Mouse (Mus musculus) MEL (cell line): Measurements from ENCODE around the gene Ddx54. TPM values are rescaled to one million over a fixed set of nuclear protein-coding genes. Genes with fewer than 3 reads are reported as not detected.

ENCODE experiments used
- DNase-seq: peaks from one replicate; pipeline ENCODE4 v3.0.0; 2011; ENCODE audit warnings: low read depth, low spot score
- H3K27ac ChIP-seq: 2 replicates; pipeline ENCODE4 v1.5.1; 2012; ENCODE audit warnings: low read depth, mild to moderate bottlenecking, control low read depth, low read length, moderate library complexity; ENCODE audit not compliant: control insufficient read depth
- H3K27me3 ChIP-seq, 2 experiments: fragments of 150-350 bp in 1 of 2; sonication (generic) in 1 of 2; 2 replicates each; pipeline ENCODE4 v1.6.1; 2012; ENCODE audit warnings: low read length in 2 of 2, mild to moderate bottlenecking in 2 of 2, improper control_type of control experiment in 1 of 2, moderate library complexity in 1 of 2; ENCODE audit not compliant: insufficient read depth in 2 of 2, control insufficient read depth in 1 of 2
- H3K36me3 ChIP-seq, 2 experiments: 2 replicates each; pipeline ENCODE4 v1.6.1; 2012 to 2014; ENCODE audit warnings: low read length in 2 of 2, improper control_type of control experiment in 1 of 2, inconsistent platforms in 1 of 2, mild to moderate bottlenecking in 1 of 2; ENCODE audit not compliant: insufficient read depth in 2 of 2, control insufficient read depth in 1 of 2
- H3K4me1 ChIP-seq, 2 experiments: fragments of 150-350 bp in 1 of 2; sonication (generic) in 1 of 2; 2 replicates each; pipeline ENCODE4 v1.6.1; 2012; ENCODE audit warnings: low read length in 2 of 2, improper control_type of control experiment in 1 of 2, mild to moderate bottlenecking in 1 of 2; ENCODE audit not compliant: insufficient read depth in 2 of 2, control insufficient read depth in 1 of 2
- H3K4me3 ChIP-seq, 2 experiments: fragments of 150-350 bp in 1 of 2; sonication (generic) in 1 of 2; 2 replicates each; pipeline ENCODE4 v1.5.1; 2012; ENCODE audit warnings: low read depth in 2 of 2, low read length in 2 of 2, mild to moderate bottlenecking in 2 of 2, moderate library complexity in 2 of 2, control low read depth in 1 of 2, improper control_type of control experiment in 1 of 2; ENCODE audit not compliant: control insufficient read depth in 1 of 2, insufficient read depth in 1 of 2
- H3K79me2 ChIP-seq: 2 replicates; pipeline ENCODE4 v1.6.1; 2012; ENCODE audit warnings: mild to moderate bottlenecking, low read length, moderate library complexity; ENCODE audit not compliant: control insufficient read depth, poor library complexity, insufficient read depth
- H3K9ac ChIP-seq: 2 replicates; pipeline ENCODE4 v1.6.1; 2012; ENCODE audit warnings: low read depth, mild to moderate bottlenecking, control low read depth, low read length, moderate library complexity; ENCODE audit not compliant: control insufficient read depth, poor library complexity, severe bottlenecking
- H3K9me3 ChIP-seq: fragments of 150-350 bp; sonication (generic); replicated peaks from 2 replicates; pipeline ENCODE4 v1.6.1; 2012; ENCODE audit warnings: mild to moderate bottlenecking, low read length, improper control_type of control experiment, moderate library complexity; ENCODE audit not compliant: insufficient read depth
- CHD2 ChIP-seq: IDR thresholded peaks from 2 replicates; pipeline ENCODE4 v1.6.1; 2011; ENCODE audit warnings: low read length, improper control_type of control experiment
- CTCF ChIP-seq, 3 experiments: IDR thresholded peaks in 2 of 3; conservative IDR thresholded peaks in 1 of 3; 2 replicates each; pipeline ENCODE4 v1.5.1; 2011 to 2012; ENCODE audit warnings: low read length in 3 of 3, low read depth in 2 of 3, mild to moderate bottlenecking in 2 of 3, improper control_type of control experiment in 1 of 3, inconsistent platforms in 1 of 3, mixed read lengths in 1 of 3, moderate library complexity in 1 of 3; ENCODE audit not compliant: control insufficient read depth in 1 of 3, insufficient read depth in 1 of 3, poor library complexity in 1 of 3, severe bottlenecking in 1 of 3
- E2F4 ChIP-seq: IDR thresholded peaks from 2 replicates; pipeline ENCODE4 v1.6.1; 2011; ENCODE audit warnings: low read depth, low read length, improper control_type of control experiment, borderline replicate concordance
- ETS1 ChIP-seq: IDR thresholded peaks from 2 replicates; pipeline ENCODE4 v1.6.1; 2012; ENCODE audit warnings: low read depth, mild to moderate bottlenecking, inconsistent platforms, low read length, improper control_type of control experiment, moderate library complexity
- GABPA ChIP-seq: IDR thresholded peaks from 2 replicates; pipeline ENCODE4 v1.6.1; 2012; ENCODE audit warnings: low read depth, mild to moderate bottlenecking, inconsistent platforms, low read length, improper control_type of control experiment, moderate library complexity
- HCFC1 ChIP-seq: IDR thresholded peaks from 2 replicates; pipeline ENCODE4 v1.6.1; 2012; ENCODE audit warnings: low read depth, mild to moderate bottlenecking, inconsistent platforms, low read length, improper control_type of control experiment, moderate library complexity
- JUND ChIP-seq: IDR thresholded peaks from 2 replicates; pipeline ENCODE4 v1.6.1; 2011; ENCODE audit warnings: low read depth, mild to moderate bottlenecking, improper control_type of control experiment, low read length
- MAFK ChIP-seq: IDR thresholded peaks from 2 replicates; pipeline ENCODE4 v1.6.1; 2011; ENCODE audit warnings: low read depth, mild to moderate bottlenecking, low read length, improper control_type of control experiment, borderline replicate concordance
- MEF2A ChIP-seq: IDR thresholded peaks from 2 replicates; pipeline ENCODE4 v1.6.1; 2014; ENCODE audit warnings: low read depth, mild to moderate bottlenecking, inconsistent platforms, low read length, improper control_type of control experiment; ENCODE audit not compliant: poor library complexity, insufficient replicate concordance, severe bottlenecking; ENCODE audit errors: extremely low read depth
- MXI1 ChIP-seq: IDR thresholded peaks from 2 replicates; pipeline ENCODE4 v1.6.1; 2011; ENCODE audit warnings: mild to moderate bottlenecking, low read depth, low read length, improper control_type of control experiment
- MYB ChIP-seq: IDR thresholded peaks from 2 replicates; pipeline ENCODE4 v1.6.1; 2011; ENCODE audit warnings: mild to moderate bottlenecking, low read depth, low read length, improper control_type of control experiment
- POLR2A ChIP-seq, 2 experiments: IDR thresholded peaks; 2 replicates each; pipeline ENCODE4 v1.6.1; 2011 to 2012; ENCODE audit warnings: low read length in 2 of 2, mild to moderate bottlenecking in 2 of 2, control low read depth in 1 of 2, improper control_type of control experiment in 1 of 2, low read depth in 1 of 2, moderate library complexity in 1 of 2; ENCODE audit not compliant: control insufficient read depth in 1 of 2, insufficient read depth in 1 of 2, poor library complexity in 1 of 2
- POLR2AphosphoS5 ChIP-seq: IDR thresholded peaks from 2 replicates; pipeline ENCODE4 v1.6.1; 2012; ENCODE audit warnings: low read depth, borderline replicate concordance, mild to moderate bottlenecking, inconsistent platforms, low read length, moderate library complexity, mixed read lengths
- RAD21 ChIP-seq: IDR thresholded peaks from 2 replicates; pipeline ENCODE4 v1.6.1; 2011; ENCODE audit warnings: mild to moderate bottlenecking, low read depth, low read length, improper control_type of control experiment
- RCOR1 ChIP-seq: IDR thresholded peaks from 2 replicates; pipeline ENCODE4 v1.6.1; 2012; ENCODE audit warnings: low read depth, mild to moderate bottlenecking, inconsistent platforms, low read length, improper control_type of control experiment
- SIN3A ChIP-seq: IDR thresholded peaks from 2 replicates; pipeline ENCODE4 v1.6.1; 2012; ENCODE audit warnings: low read length, improper control_type of control experiment, inconsistent platforms
- SMC3 ChIP-seq: IDR thresholded peaks from 2 replicates; pipeline ENCODE4 v1.6.1; 2011; ENCODE audit warnings: low read depth, low read length, improper control_type of control experiment
- TAL1 ChIP-seq: IDR thresholded peaks from 2 replicates; pipeline ENCODE4 v1.6.1; 2012; ENCODE audit warnings: mild to moderate bottlenecking, inconsistent platforms, low read length, moderate library complexity, mixed read lengths
- TCF12 ChIP-seq: IDR thresholded peaks from 2 replicates; pipeline ENCODE4 v1.6.1; 2014; ENCODE audit warnings: low read depth, mild to moderate bottlenecking, inconsistent platforms, low read length, improper control_type of control experiment, moderate library complexity
- UBTF ChIP-seq: IDR thresholded peaks from 2 replicates; pipeline ENCODE4 v1.6.1; 2012; ENCODE audit warnings: low read depth, mild to moderate bottlenecking, inconsistent platforms, low read length, improper control_type of control experiment, moderate library complexity, borderline replicate concordance; ENCODE audit not compliant: insufficient read depth
- USF2 ChIP-seq, 2 experiments: IDR thresholded peaks; 2 replicates each; pipeline ENCODE4 v1.6.1; 2011 to 2012; ENCODE audit warnings: improper control_type of control experiment in 2 of 2, low read length in 2 of 2, borderline replicate concordance in 1 of 2, inconsistent platforms in 1 of 2, low read depth in 1 of 2, mild to moderate bottlenecking in 1 of 2; ENCODE audit not compliant: insufficient read depth in 1 of 2
- ZC3H11A ChIP-seq: IDR thresholded peaks from 2 replicates; pipeline ENCODE4 v1.6.1; 2012; ENCODE audit warnings: low read depth, mild to moderate bottlenecking, inconsistent platforms, low read length, improper control_type of control experiment
- ZKSCAN1 ChIP-seq: IDR thresholded peaks from 2 replicates; pipeline ENCODE4 v1.6.1; 2012; ENCODE audit warnings: low read depth, mild to moderate bottlenecking, inconsistent platforms, low read length, improper control_type of control experiment, moderate library complexity
- ZMIZ1 ChIP-seq: IDR thresholded peaks from 2 replicates; pipeline ENCODE4 v1.6.1; 2012; ENCODE audit warnings: low read depth, mild to moderate bottlenecking, inconsistent platforms, low read length, improper control_type of control experiment, moderate library complexity
- polyA plus RNA-seq, 2 experiments: library from polyadenylated mRNA; stranded (reverse) in 1 of 2; unstranded in 1 of 2; fragments of >175 nt in 1 of 2; fragments of >200 nt in 1 of 2; gene quantifications; 2 replicates each; pipeline versions ENCODE4 v1.2.1 to v1.2.4; 2012; ENCODE audit warnings: low replicate concordance in 2 of 2, low read depth in 1 of 2; ENCODE audit not compliant: insufficient read length in 2 of 2, insufficient read depth in 1 of 2, missing spikeins in 1 of 2
- total RNA-seq: library from RNA; depleted of rRNA; stranded (reverse); fragments of 300-350 nt; gene quantifications from 2 replicates; pipeline ENCODE4 v1.2.3, GENCODE M21; 2012

Gene Ddx54
- total and polyA plus RNA-seq, 3 experiments: 73.8 to 99.9 TPM; not detected in 1

DNA sequence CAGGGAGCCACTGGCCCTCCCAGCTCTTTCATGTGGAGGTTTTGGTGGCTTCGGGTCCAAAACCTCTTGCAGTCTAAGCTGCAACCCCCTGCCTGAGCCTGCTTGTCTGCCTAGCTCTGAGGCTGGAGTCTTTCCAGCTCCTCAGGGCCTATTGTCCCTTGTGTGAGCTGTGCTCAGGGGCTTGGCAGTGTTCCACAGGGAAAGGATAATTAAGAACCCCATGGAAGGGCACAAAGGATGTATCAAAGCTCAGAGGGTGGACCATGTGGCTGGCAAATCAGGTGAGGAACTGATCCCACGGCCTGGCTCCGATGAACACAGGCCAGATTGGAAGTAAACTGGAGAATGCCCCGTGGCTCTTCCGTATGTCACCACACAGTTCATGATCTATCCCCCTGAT, 46.4 kb upstream of the Ddx54 start:
- no peak overlapping the region for H3K9ac ChIP-seq
- H3K27me3 ChIP-seq: no peaks in the 10 kb centered on the region
- peaks cover 0 to 5% of the 10 kb centered on the region in 2 experiments; a peak in 2 of 4 replicates for H3K4me1 ChIP-seq
- H3K36me3 ChIP-seq: 0 out of 4 replicates have a peak, but pooled peaks cover 0 to 3% of the 10 kb centered on the region in 2 experiments
- H3K9me3 ChIP-seq: no peaks in the 10 kb centered on the region
- H3K27ac ChIP-seq: no peak overlapping the region
- TF ChIP-seq MYB: no peak
- TF ChIP-seq MAFK: no peak
- no peak for TF ChIP-seq ZMIZ1
- TF ChIP-seq, all 39 proteins: peak for 0
- Histone ChIP-seq H3K79me2 (no peaks in the 10 kb centered on the region), H3K4me3 (no peak overlapping the region)
- DNase-seq: no peak

DNA sequence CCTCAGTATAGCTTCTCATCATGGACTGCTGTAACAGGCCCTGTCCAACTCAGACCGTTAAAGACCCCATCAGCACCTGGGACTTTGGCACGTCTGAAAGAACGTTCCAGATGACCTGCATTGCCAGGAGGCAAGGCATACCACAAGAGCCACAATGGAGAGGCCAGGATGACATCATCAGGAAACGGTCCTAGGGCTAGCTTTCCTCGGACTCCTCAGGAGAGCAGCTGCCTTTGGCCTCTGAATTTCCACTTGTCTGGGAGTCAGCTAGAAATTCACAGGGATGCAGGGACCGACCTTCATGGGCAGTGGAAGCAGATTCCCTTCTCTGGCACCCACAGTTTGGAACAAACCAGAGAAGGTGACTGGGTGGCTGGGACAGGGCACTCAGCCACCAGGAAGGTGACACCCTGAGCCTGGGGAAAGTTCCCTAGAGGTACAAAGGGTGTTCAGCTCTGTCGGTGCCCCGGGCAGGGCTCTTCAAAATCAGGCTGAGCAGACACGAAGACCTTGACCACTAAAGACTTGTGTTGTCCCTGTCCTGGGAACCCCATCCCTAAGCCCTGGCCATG, 45.8 kb upstream of the Ddx54 start:
- Histone ChIP-seq H3K9ac (no peak overlapping the region), H3K4me1 (peaks cover 0 to 5% of the 10 kb centered on the region in 2 experiments; a peak in 2 of 4 replicates)

GRCm38 (mm10) chr5:120567253-120567701, 45.3 kb upstream of the Ddx54 start:
- H3K4me3 ChIP-seq: no peak overlapping the region
- no peak overlapping the region for H3K9ac ChIP-seq
- TF ChIP-seq MAFK: no peak
- TF ChIP-seq ZC3H11A: no peak
- TF ChIP-seq HCFC1: no peak
- no peak for TF ChIP-seq CHD2
- TF ChIP-seq ETS1: no peak
- no peak for TF ChIP-seq TAL1
- H3K4me1 ChIP-seq: peaks cover 0 to 5% of the 10 kb centered on the region in 2 experiments; a peak in 2 of 4 replicates
- no peak for DNase-seq
- no peaks in the 10 kb centered on the region for H3K9me3 ChIP-seq
- H3K36me3 ChIP-seq: 0 out of 4 replicates have a peak, but pooled peaks cover 0 to 3% of the 10 kb centered on the region in 2 experiments
- no peaks in the 10 kb centered on the region for H3K27me3 ChIP-seq
- no peak overlapping the region for H3K27ac ChIP-seq
- no peaks in the 10 kb centered on the region for H3K79me2 ChIP-seq

More for the DNA sequence above, 45.8 kb upstream of the Ddx54 start:
- no peaks in the 10 kb centered on the region for H3K9me3 ChIP-seq
- no peaks in the 10 kb centered on the region for H3K27me3 ChIP-seq
- H3K27ac ChIP-seq: no peak overlapping the region
- 0 out of 4 replicates have a peak, but pooled peaks cover 0 to 3% of the 10 kb centered on the region in 2 experiments for H3K36me3 ChIP-seq
- no peak overlapping the region for H3K4me3 ChIP-seq
- TF ChIP-seq RCOR1 (no peak), GABPA (no peak), POLR2A (IDR thresholded peaks at IDR 0.05; ENCODE audit: control insufficient read depth in 1 of 2, insufficient read depth in 1 of 2, low read depth in 1 of 2, low read length in 2 of 2, poor library complexity in 1 of 2) (no peak), ZC3H11A (no peak), ZMIZ1 (no peak), SMC3 (no peak), UBTF (no peak), E2F4 (no peak), ZKSCAN1 (no peak), SIN3A (no peak), CTCF (IDR thresholded peaks at IDR 0.05 in 2 of 3, conservative IDR thresholded peaks at IDR 0.05 in 1 of 3; ENCODE audit: control insufficient read depth in 1 of 3, insufficient read depth in 1 of 3, low read depth in 2 of 3, low read length in 3 of 3, poor library complexity in 1 of 3, severe bottlenecking in 1 of 3) (no peak), JUND (no peak), RAD21 (no peak), POLR2AphosphoS5 (no peak), MXI1 (no peak), USF2 (IDR thresholded peaks at IDR 0.05; ENCODE audit: borderline replicate concordance in 1 of 2, insufficient read depth in 1 of 2, low read depth in 1 of 2, low read length in 2 of 2) (no peak), MEF2A (no peak), TCF12 (no peak), MAFK (no peak)
- no peak for DNase-seq
- no peaks in the 10 kb centered on the region for H3K79me2 ChIP-seq
